Mouse (Mus musculus): ENCODE measurements around the gene Gm12790. TPM values are rescaled to one million over a fixed set of nuclear protein-coding genes. Genes with fewer than 3 reads are reported as not detected.
A peak's percentile ranks its signal among the peaks of the same experiment; 100 is the strongest.
"Not testable (repeated sequence)": the region's sequence is repeated elsewhere in the genome, so short reads cannot be mapped to it uniquely, and the experiment has no call there.

Gene Gm12790
- total RNA-seq (2015) (not detected in 2 replicates), total RNA-seq (2017) (not detected in 2 replicates)

GRCm38 (mm10) chr4:101980949-101981348 lies at the start of gene Gm12790:
Gene Gm12790, minus strand, starts transcription at chr4:101981049.
- not testable (repeated sequence) for ATAC-seq (ENCODE audit: poor library complexity, severe bottlenecking)

- ATAC-seq (ENCODE audit: poor library complexity, severe bottlenecking), result no peak
These were observed 45.8 kb upstream of the Gm12790 start for GRCm38 (mm10) chr4:102026619-102027018.

GRCm38 (mm10) chr4:101998267-101998922 lies 17.5 kb upstream of the Gm12790 start:
- ATAC-seq (ENCODE audit: poor library complexity, severe bottlenecking), result peak; percentile 76; the same call in 1 of the 2 replicates

GRCm38 (mm10) chr4:101997426-101997825 lies 16.6 kb upstream of the Gm12790 start:
- no peak for ATAC-seq (ENCODE audit: poor library complexity, severe bottlenecking)

GRCm38 (mm10) chr4:101986326-101986725 lies 5.5 kb upstream of the Gm12790 start, which contains the start of gene Gm12789:
Gene Gm12789, plus strand, starts transcription at chr4:101986626.
- not testable (repeated sequence) for ATAC-seq (ENCODE audit: poor library complexity, severe bottlenecking)

GRCm38 (mm10) chr4:101985678-101986077 lies 4.8 kb upstream of the Gm12790 start:
- no peak for ATAC-seq (ENCODE audit: poor library complexity, severe bottlenecking)

- not testable (repeated sequence) for ATAC-seq (ENCODE audit: poor library complexity, severe bottlenecking)
These were observed 40.7 kb downstream of the Gm12790 start, which contains the start of gene Gm12794 for GRCm38 (mm10) chr4:101940107-101940506. Gene Gm12794, plus strand, starts transcription at chr4:101940407.

Other genes starting within 250 kb of the Gm12790 start
- gene B020004J07Rik, start 137.0 kb downstream of the Gm12790 start, total RNA-seq (2015), result not detected in 2 replicates
- not detected in 2 replicates for gene B020004J07Rik, start 137.0 kb downstream of the Gm12790 start, total RNA-seq (2017)
- gene C130073F10Rik, start 87.3 kb downstream of the Gm12790 start, total RNA-seq (2015), result not detected in 2 replicates
- gene C130073F10Rik, start 87.3 kb downstream of the Gm12790 start, total RNA-seq (2017), result not detected in 2 replicates
- not detected in 2 replicates for gene Gm12800, start 71.9 kb downstream of the Gm12790 start, total RNA-seq (2015)
- gene Gm12800, start 71.9 kb downstream of the Gm12790 start, total RNA-seq (2017), result not detected in 2 replicates
- gene Gm12794, start 40.6 kb downstream of the Gm12790 start, total RNA-seq (2015), result not detected in 2 replicates
- not detected in 2 replicates for gene Gm12794, start 40.6 kb downstream of the Gm12790 start, total RNA-seq (2017)
- gene Gm12789, start 5.6 kb upstream of the Gm12790 start, total RNA-seq (2015), result not detected in 2 replicates
- not detected in 2 replicates for gene Gm12789, start 5.6 kb upstream of the Gm12790 start, total RNA-seq (2017)
- gene Pde4b, start 106.5 kb upstream of the Gm12790 start, total RNA-seq (2015), result 17.1 and 18.1 TPM in 2 replicates
- gene Pde4b, start 106.5 kb upstream of the Gm12790 start, total RNA-seq (2017), result 16.7 and 20.0 TPM in 2 replicates

Measured in megakaryocyte, adult 5-6 weeks (primary cell).